Mouse (Mus musculus): Measurements from ENCODE around the gene Olfr675. TPM values are rescaled to one million over a fixed set of nuclear protein-coding genes. Genes with fewer than 3 reads are reported as not detected.

Olfr675 gene
- total RNA-seq (2023) = not detected

GRCm38 (mm10) chr7:105028360-105028759, at the start of gene Olfr675:
Olfr675 (minus strand) TSS chr7:105028460.

GRCm38 (mm10) chr7:105064175-105064574, 35.9 kb upstream of the Olfr675 start, which contains the start of gene Olfr678:
Olfr678 (plus strand) TSS chr7:105064475.

DNA sequence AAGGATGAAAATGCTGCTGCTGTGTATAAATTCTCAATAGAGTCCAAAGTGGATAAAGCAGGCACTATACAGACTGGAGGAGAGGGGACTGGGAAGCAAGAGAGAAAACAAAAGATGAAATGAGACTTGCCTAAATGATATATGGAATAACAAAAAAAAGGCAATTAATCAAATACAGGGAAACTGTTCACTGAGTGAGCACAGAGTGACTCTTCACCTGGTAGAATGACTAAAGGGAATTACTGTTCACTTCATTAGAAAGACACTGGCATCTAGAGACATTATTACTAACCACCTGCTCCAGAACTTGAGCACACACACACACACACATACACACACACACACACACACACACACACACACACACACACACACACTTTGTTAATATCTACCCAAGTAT, 4.1 kb upstream of the Olfr675 start, which contains the start of gene Olfr676:
Gene Olfr676, plus strand, starts transcription at position 301 of the 400 bp plus-strand sequence.

GRCm38 (mm10) chr7:105001929-105002328, 26.3 kb downstream of the Olfr675 start, which contains the start of gene Olfr672:
Olfr672 (minus strand) TSS chr7:105002029.

DNA sequence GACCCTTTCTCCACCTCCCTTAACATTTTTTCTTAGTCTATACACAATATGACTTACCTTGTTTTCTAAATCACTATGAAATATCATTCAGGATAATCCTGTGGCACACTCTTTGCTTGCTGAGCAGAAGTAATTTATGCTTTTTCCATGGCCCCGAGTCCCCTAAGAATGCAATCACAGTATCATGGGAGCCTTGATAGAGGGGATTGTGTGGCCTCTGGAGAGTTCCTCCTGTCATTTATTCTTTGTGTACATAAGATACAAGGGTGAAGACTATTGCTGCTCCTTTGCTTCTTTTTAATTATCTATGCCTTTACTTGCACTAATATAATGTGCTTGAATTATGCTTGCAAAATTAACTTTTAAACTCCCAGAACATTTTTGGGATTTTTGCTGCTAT, 49.2 kb downstream of the Olfr675 start, which contains the start of gene Olfr671:
Gene Olfr671, minus strand, starts transcription at position 101 of the 400 bp plus-strand sequence.

Other genes with a start within 250 kb of the Olfr675 start
- gene Usp17lb, start 185.9 kb downstream of the Olfr675 start, total RNA-seq (2023) = not detected
- gene Usp17la, start 171.5 kb downstream of the Olfr675 start, total RNA-seq (2023) = not detected
- gene Olfr665, start 150.4 kb downstream of the Olfr675 start, total RNA-seq (2023) = not detected
- gene Olfr666, start 132.5 kb downstream of the Olfr675 start, total RNA-seq (2023) = not detected
- not detected for gene Olfr667, start 107.0 kb downstream of the Olfr675 start, total RNA-seq (2023)
- not detected for gene Olfr668, start 100.4 kb downstream of the Olfr675 start, total RNA-seq (2023)
- not detected for gene Olfr669, start 94.2 kb downstream of the Olfr675 start, total RNA-seq (2023)
- not detected for gene Olfr670, start 65.8 kb downstream of the Olfr675 start, total RNA-seq (2023)
- gene Olfr671, start 49.3 kb downstream of the Olfr675 start, total RNA-seq (2023) = not detected
- not detected for gene Olfr672, start 26.4 kb downstream of the Olfr675 start, total RNA-seq (2023)
- gene Olfr676, start 4.2 kb upstream of the Olfr675 start, total RNA-seq (2023) = not detected
- not detected for gene Olfr677, start 22.9 kb upstream of the Olfr675 start, total RNA-seq (2023)
- gene Olfr678, start 36.0 kb upstream of the Olfr675 start, total RNA-seq (2023) = not detected
- not detected for gene Olfr679, start 52.7 kb upstream of the Olfr675 start, total RNA-seq (2023)
- not detected for gene Olfr680-ps1, start 64.4 kb upstream of the Olfr675 start, total RNA-seq (2023)
- gene Olfr681, start 88.4 kb upstream of the Olfr675 start, total RNA-seq (2023) = not detected
- not detected for gene Olfr683, start 118.6 kb upstream of the Olfr675 start, total RNA-seq (2023)
- gene Olfr684, start 135.2 kb upstream of the Olfr675 start, total RNA-seq (2023) = not detected
- not detected for gene Olfr685, start 157.6 kb upstream of the Olfr675 start, total RNA-seq (2023)
- not detected for gene Olfr686, start 179.0 kb upstream of the Olfr675 start, total RNA-seq (2023)